Mouse (Mus musculus): ENCODE measurements around the gene Rasgrp3.

DNA sequence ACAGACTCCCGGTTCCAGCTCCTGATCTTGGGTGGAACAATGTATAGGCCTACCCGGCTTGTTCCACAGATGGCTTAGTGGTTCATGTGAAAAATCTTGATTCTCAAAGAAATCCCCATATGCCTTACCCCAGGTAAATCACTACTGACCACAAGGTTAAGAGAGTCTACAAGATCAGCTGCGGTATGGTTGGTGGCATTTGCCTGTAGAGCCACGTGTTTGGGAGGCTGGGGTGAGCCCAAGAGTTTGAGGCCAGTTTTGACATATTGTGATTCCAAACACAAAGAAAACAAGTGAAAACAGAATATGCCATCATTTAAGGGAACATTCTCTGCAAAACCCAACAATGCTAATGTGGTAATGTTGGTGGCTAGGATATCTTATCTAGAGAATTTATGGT lies 99.9 kb downstream of the Rasgrp3 start:
- TF ChIP-seq CTCF (IDR thresholded peaks at IDR 0.05; ENCODE audit: extremely low read depth, insufficient read length, insufficient replicate concordance, low read depth, low read length): no peak
- TF ChIP-seq POLR2A (IDR thresholded peaks at IDR 0.05; ENCODE audit: low read depth, low read length): no peak
